Mouse (Mus musculus): ENCODE results near the gene Gabarapl1.
A peak's percentile ranks its signal among the peaks of the same experiment; 100 is the strongest.

Gene Gabarapl1

DNA sequence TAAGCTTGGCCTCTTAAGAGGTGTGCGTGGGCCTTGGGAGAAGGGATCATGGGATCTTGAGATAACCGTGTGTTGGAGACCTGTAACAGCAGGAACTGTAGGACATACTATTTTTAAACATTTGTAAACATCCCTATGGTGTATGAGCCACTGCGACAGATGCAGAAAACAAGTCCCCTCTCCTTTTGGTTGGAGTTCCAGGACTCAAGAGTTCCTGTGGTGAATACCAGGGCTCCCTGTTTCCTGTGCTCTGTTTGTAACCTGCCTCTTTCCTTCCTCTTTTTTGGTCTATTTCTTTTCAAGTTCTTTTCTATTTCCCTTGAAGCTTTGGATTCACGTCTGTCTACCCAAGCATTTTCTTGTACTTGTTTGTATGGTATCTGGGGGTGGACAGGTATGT lies 2.8 kb downstream of the Gabarapl1 start:
- no peak for DNase-seq (ENCODE audit: low spot score)

DNA sequence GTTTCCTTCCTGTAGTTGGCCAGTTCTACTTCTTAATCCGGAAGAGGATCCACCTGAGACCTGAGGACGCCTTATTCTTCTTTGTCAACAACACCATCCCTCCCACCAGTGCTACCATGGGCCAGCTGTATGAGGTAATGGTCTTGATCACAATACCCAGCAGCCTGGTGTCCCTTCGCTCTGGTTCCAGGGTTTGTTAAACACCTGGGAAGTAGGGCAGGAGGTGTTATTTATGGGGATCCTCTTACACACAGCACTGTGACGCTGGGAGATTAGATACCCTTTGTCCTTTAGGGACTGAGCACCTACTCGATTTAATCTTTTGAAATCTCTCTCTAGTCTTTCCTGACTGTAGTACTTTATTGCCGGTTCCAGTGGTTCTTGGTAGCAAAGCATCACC lies 5.6 kb downstream of the Gabarapl1 start:
- no peak for DNase-seq (ENCODE audit: low spot score)

DNA sequence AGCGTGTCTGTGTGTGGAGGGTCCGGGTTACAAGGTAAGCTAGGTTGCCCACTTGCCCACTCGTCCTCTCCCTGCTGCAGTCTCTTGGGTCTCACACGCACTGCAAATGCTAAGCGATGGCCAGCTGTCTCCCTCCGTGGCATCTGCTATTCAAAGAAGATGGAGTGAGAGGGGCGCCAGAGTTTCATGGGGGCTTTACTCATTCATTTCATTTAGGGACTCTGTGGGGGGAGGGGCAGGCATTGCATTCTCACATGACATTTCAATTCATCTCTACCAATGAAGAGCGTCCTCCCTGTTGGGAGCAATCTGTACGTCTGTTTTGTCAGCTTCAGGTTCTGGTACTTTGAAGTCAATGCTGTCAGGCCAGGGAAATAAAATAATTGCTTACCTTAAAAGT lies 9.0 kb downstream of the Gabarapl1 start:
- no peak for DNase-seq (ENCODE audit: low spot score)

DNA sequence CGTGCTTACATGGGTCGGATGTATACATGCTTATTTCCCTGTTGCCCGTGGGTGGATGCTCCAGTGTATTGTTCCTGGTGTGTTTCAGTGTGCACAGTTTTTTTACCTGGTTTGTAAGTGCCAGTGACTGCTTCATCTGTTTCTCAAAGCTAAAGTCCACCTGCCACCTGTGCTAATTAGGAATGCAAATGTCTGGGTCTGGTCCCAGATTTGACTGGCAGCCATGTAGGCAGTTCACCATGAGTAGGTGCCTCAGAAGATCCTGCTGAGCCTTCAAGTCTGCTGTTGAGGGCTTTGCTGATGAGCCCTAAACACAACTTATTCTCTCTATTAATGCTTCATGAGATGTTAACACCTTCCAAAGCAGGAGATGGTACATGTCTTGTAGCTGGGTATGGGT lies 9.6 kb downstream of the Gabarapl1 start:
- DNase-seq (ENCODE audit: low spot score): no peak

DNA sequence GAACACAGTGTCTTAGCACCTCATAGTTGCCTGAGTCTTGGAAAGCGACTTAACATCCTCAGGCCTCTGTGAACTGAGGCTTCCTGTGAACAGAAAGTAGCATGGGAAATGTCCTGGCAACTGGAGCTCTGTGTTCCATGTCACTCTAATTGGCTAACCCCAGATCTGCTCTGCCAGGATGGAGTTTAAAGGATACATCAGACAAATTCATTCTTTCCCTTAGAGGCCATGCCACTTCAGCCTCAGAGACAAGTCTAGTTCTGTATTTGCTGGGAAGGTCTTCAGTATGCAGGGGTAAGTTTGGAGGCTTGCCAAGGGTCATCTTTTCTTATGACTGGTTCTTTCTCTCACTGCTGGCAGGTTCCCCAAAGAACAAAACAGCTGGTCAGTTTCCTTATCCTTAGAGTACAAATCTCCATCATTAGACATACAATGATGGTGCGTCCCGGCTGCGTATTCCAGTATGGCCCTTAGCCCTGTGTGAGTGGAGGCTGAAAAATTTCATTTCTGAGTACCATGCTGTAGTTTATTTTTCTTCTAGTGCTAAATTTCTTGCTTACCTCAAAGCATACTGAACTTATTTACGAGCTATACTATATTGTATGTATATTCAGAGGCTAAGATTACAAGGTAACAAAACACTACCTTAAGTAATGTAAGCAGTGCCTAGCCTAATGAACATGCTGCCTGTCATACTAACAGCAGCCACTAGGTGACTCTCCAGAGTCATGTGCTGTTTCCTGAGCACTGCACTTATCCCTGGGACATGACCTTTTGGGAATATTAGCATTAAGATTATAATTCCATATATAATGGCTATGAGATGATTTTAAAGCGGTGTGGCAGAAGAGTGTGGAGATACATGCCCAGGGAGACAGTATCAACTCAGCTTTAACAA lies 11.0 kb downstream of the Gabarapl1 start:
- DNase-seq (ENCODE audit: low spot score): peak; percentile 55

DNA sequence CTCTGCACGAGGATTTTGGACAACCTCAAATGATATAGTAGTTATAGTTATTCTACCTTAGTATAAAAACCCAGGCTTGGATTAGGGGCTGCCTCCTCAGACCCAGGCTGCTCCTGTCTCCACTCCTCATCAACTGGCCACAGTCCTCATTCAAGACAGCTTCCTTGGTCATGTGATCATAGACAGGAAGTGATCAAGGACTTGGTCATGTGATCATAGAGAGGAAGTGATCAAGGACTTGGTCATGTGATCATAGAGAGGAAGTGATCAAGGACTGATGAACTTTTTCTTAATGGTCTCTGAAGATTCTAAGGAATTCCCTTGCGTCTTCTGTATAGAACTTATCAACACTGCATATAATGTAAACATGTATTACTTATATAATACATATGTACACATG lies 14.3 kb downstream of the Gabarapl1 start:
- no peak for DNase-seq (ENCODE audit: low spot score)

DNA sequence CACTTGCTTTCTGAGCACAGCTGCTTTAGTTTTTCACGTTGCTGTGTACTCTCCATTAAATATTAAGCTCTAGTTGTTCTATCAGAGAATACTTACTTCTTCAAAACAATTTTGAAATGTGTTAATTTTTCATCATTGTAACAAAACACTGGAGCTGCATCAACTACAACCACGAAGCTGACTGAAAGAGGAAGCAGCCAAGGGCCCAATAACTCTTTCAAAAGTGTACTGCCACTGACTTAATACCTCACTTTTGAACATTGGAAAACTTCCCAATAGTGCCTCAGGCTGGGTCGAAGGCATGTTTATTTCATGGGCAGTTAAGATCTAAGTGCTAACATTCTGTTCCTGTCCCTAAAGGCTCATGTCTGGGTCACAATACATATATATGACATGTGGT lies 15.0 kb downstream of the Gabarapl1 start:
- no peak for DNase-seq (ENCODE audit: low spot score)

DNA sequence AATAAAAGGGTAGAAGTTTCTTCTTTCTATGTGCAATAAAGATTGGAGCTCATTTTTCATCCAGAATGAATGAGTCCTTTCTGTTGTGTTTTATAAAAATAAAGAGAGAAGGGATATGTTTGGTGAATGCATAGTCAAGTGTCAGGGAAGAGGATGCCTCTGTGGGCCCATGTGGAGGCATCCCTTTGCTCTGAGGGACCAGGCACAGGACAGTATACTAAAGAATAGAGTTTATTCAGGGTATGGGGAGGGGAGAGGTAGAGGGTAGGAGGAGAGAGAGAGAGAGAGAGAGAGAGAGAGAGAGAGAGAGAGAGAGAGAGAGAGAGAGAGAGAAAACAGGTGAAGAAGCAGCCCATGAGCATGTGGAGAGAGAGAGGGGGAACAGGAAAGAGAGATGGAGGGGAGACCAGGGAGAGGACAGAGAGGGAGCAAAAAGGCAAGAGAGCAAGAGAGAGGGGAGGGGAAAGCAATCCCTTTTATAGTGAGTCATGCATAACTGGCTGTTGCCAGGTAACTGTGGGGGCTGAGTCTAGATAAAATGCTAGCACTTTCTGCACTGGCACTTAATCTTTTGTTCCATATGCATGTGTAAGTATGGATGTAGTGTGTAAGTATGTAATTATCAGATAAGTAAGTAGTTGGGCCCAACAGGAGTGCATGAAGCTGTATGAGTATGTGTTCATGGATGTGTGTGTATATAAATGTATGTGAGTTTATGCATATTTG lies 24.5 kb downstream of the Gabarapl1 start:
- DNase-seq (ENCODE audit: low spot score): no peak

DNA sequence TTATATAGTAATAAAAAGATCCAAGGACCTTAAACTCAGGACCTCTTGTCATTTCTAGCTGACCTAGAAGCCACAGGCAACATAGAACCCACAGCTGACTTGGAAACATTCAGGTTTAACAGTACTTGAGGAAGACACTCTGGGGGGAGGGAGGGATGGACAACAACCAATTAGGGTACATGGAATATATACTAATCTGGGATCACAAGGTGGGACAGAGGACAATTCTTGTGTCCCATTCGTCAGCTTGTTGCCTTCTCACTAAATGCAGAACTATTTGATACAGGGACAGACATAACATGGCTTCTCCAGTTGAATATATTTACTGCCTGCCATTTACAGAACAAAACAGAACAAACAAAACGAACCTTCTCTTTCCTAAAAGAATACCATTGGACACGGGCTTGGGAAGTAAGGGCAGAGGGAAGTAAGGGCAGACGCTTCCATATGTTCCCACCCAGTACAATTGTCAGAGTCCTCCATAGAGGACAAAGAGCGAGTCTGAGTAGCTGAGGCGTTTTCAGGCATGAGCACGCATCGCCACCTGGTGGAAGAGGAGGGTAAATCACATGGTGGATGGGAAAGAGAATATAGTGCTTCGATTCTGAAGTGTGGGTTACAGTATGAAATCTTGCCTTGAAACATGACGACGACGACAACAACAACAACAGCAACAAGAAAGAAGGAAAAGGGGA lies 26.1 kb downstream of the Gabarapl1 start:
- peak; percentile 66 for DNase-seq (ENCODE audit: low spot score)

DNA sequence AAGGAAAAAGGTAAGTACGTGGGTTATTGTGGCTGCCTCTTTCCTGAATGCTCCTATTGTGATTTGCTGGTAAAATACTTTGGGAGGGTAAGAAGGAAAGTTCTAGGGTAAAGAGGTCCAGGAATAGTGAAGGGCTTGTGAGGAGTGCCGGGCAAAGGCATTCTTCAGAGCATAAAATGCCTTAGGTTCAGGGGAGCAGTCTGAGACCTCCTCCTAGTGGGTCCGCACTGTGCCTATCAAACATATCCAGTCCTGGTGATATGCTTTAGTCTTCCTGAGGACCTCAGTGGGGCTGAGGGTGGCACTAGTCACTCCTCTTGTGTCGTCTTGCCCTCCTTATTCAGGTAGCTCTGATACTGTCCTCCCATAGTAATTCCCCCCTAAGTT lies 26.7 kb downstream of the Gabarapl1 start:
- no peak for DNase-seq (ENCODE audit: low spot score)

DNA sequence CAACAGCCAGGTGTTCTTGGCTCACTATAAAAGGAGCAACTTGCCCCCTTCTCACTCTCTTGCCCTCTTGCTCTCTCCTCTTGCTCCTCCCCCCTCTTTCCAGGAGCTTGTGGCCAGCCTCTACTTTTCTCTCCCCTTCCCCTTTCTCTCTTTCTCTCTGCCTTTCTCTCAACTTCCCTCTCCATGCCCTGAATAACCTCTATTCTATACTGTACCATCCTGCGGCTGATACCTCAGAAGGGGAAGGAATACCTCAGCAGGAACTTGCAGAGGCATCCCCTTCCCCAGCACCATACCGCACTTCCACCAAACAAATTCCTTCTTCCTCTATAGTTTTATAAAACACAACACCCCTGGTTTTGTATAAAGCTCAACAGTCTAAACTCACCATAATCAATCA lies 32.3 kb downstream of the Gabarapl1 start:
- DNase-seq (ENCODE audit: low spot score): no peak

DNA sequence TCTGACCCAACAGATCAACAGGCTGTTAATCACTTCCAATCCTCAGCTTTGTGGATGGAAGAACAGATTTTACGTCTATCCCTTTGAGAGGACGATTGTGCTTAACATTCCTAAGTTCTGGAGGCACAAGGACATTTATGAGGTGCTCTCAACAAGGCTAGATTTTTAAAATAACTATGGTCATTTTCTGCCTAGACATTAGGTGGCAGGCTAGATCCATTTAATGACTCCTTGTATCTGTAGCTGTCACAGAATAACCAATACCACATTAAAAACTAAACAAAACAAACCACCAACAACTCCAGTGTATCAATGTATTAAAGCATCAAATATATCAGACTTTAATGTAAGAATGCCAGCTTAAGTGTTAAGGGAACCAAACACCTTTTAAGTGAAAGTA lies 42.4 kb downstream of the Gabarapl1 start:
- DNase-seq (ENCODE audit: low spot score): no peak

DNA sequence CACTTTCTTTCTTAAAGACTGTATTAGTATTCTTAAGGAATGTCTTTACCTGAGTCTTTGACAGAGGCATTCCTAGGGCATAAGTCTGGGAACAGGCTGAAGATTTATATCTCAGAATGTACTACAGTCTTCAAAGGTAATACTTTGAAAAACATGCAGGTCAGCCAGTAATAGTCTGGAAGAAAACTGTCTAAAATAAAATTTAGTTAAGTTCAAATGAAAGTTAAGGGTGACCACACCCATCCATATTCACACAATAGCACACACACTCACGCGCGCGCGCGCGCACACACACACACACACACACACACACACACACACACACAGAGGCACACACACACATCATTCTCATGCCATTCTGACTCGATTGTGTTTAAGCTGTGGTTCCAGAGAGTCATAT lies 44.6 kb downstream of the Gabarapl1 start, which contains the start of gene Klre1:
Gene Klre1, plus strand, starts transcription at position 301 of the 400 bp plus-strand sequence.
- no peak for DNase-seq (ENCODE audit: low spot score)

DNA sequence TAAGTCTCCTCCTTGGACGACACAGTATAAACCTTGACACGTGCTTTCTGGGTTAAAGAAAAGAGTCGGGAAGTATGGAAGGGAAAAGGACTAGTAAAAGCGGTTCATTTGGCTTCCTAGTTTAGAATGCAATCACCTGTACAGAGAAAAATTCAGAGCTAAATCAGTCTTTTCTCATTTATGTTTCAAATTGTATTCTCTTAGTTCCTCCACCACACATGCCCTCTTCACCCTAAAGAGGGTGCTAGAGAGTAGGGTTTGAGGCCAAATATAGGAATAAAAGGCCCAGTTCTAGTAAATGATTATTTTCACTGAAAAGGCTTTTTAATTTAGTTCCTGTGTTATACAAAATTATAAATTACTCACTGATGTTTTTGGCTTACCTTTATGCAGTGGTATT lies 48.3 kb downstream of the Gabarapl1 start:
- no peak for DNase-seq (ENCODE audit: low spot score)

DNA sequence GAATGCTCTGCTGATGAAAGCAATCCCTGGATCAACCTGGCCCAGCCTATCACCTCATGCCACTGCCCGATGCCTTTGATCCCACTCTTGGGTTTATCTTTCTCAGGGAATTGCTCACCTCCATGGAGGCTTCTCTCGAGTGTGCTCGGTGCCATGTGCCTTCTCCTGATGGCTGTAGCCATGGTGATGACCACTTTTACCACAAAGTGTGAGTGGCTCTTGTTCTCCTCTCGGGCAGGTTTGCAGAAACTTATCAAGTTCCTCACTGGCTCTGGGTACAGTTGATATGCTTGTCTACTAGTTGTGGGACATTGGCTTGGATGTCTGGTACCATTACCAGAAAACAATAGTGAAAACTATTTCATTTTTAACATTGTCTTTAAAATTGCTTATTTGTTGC lies 48.9 kb downstream of the Gabarapl1 start:
- DNase-seq (ENCODE audit: low spot score): no peak

DNA sequence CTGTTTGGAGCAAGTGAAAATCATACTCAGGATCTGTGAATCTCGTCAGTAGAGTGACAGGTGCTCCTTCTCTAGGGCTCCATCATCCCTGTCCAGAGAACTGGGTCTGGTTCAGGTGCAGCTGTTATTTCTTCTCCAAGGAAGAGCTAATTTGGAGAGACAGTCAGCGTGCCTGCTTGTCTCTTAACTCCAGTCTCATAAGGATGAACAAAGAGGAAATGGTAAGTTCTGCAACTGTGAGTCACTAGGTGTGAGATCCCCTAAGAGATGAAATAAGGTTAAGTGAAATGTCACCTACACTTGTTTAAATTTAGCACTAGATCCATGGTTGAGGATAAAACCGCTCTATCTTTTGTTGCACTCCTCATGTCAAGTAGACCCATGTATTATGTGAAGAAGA lies 50.1 kb downstream of the Gabarapl1 start:
- no peak for DNase-seq (ENCODE audit: low spot score)

DNA sequence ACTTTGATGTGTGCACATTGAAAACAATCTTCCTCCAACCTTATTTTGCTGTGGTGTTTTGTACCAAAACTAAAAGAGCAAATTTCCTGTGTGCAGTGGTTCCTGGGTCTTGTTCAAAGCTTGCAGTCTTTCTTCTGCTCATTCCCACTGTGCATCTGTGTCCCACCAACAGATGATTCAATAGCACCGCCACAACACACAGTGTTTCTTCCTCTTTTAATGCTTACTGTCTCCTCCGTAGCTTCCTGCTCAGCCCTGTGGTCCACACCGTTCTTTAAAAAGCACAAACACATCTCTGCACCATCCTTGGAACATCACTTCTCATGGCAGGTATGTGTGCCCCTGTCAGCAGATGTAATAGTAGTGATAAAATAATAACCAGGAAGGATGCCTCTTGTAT lies 58.5 kb downstream of the Gabarapl1 start, which contains the start of gene Klrd1:
Gene Klrd1, plus strand, starts transcription at position 275 of the 400 bp plus-strand sequence.
- DNase-seq (ENCODE audit: low spot score): no peak

Measured in urinary bladder, postnatal 25 days (tissue).